Mouse (Mus musculus): ENCODE measurements around the gene Rcan1.

- TF ChIP-seq CTCF (IDR thresholded peaks at IDR 0.05) (peak; percentile 44), EP300 (IDR thresholded peaks at IDR 0.05) (peak; percentile 96)
These were observed 70.9 kb downstream of the Rcan1 start for GRCm38 (mm10) chr16:92399490-92400458.
